Mouse (Mus musculus) midbrain, embryonic 15.5 days (tissue): Measurements from ENCODE around the gene Kcnd2. TPM values are rescaled to one million over a fixed set of nuclear protein-coding genes. Genes with fewer than 3 reads are reported as not detected.

Experiments
- ATAC-seq: fragments of 200-750 bp; cut with Nextera tagmentation; replicated peaks from 2 replicates; pipeline ENCODE4 v1.8.0; 2017; ENCODE audit warnings: moderate TSS enrichment
- H3K27ac ChIP-seq: fragments of 300-500 bp; sonication (generic); 2 replicates; pipeline ENCODE4 v1.5.1; 2015; ENCODE audit warnings: mild to moderate bottlenecking, inconsistent platforms
- H3K27me3 ChIP-seq: fragments of 300-500 bp; sonication (generic); replicated peaks from 2 replicates; pipeline ENCODE4 v1.6.1; 2015; ENCODE audit warnings: inconsistent platforms
- H3K36me3 ChIP-seq: fragments of 300-500 bp; sonication (generic); replicated peaks from 2 replicates; pipeline ENCODE4 v1.6.1; 2015; ENCODE audit warnings: inconsistent platforms
- H3K4me1 ChIP-seq: fragments of 300-500 bp; sonication (generic); 2 replicates; pipeline ENCODE4 v1.6.1; 2015; ENCODE audit warnings: inconsistent platforms
- H3K4me2 ChIP-seq: fragments of 300-500 bp; sonication (generic); 2 replicates; pipeline ENCODE4 v1.6.1; 2015; ENCODE audit warnings: inconsistent platforms, mild to moderate bottlenecking, moderate library complexity
- H3K4me3 ChIP-seq: fragments of 300-500 bp; sonication (generic); 2 replicates; pipeline ENCODE4 v1.5.1; 2015; ENCODE audit warnings: mild to moderate bottlenecking, inconsistent platforms
- H3K9ac ChIP-seq: fragments of 300-500 bp; sonication (generic); 2 replicates; pipeline ENCODE4 v1.6.1; 2015; ENCODE audit warnings: mild to moderate bottlenecking, inconsistent platforms
- H3K9me3 ChIP-seq: fragments of 300-500 bp; sonication (generic); 2 replicates; pipeline ENCODE4 v1.6.1; 2016; ENCODE audit warnings: inconsistent platforms
- WGBS: fragments of 180-500 bp; shearing (Covaris S2); methylation state at CpG from one replicate; pipeline ENCODE4 v1.1.7; 2015; ENCODE audit warnings: mixed read lengths; 5-methylcytosine and 5-hydroxymethylcytosine counted together
- polyA plus RNA-seq: library from polyadenylated mRNA; unstranded; fragments of >200 nt; fragmentation: Nextera tagmentation; extraction: Ambion mirVana; gene quantifications from 2 replicates; pipeline ENCODE4 v1.2.1, GENCODE M21; 2015

Gene Kcnd2
- polyA plus RNA-seq, result 23.9 and 26.0 TPM in 2 replicates

- H3K9ac ChIP-seq, result peak within 1 kb of the TSS; percentile 83
- no peaks in the 10 kb centered on the region for H3K36me3 ChIP-seq
- WGBS, result 9% methylated on average over 34 of the region's 34 CpGs
- no peaks in the 10 kb centered on the region for H3K9me3 ChIP-seq
- H3K4me3 ChIP-seq, result peak within 1 kb of the TSS; percentile 73
- peaks cover 21% of the 10 kb centered on the region for H3K4me1 ChIP-seq
- peak within 1 kb of the TSS; percentile 76 for H3K4me2 ChIP-seq
- H3K27me3 ChIP-seq, result no peaks in the 10 kb centered on the region
- H3K27ac ChIP-seq, result peak within 1 kb of the TSS; percentile 90
- ATAC-seq, result peak; percentile 9; the same call in 1 of the 2 replicates
Observed at GRCm38 (mm10) chr6:21215491-21216191, at the start of gene Kcnd2. TSS of gene Kcnd2 (plus strand) at chr6:21215503.

GRCm38 (mm10) chr6:21166611-21167010 lies 48.7 kb upstream of the Kcnd2 start:
- H3K4me3 ChIP-seq, result no peak overlapping the region
- H3K36me3 ChIP-seq, result no peaks in the 10 kb centered on the region
- H3K4me2 ChIP-seq, result no peak overlapping the region
- H3K9me3 ChIP-seq, result no peaks in the 10 kb centered on the region
- ATAC-seq, result no peak
- no peaks in the 10 kb centered on the region for H3K27me3 ChIP-seq
- no peak overlapping the region for H3K9ac ChIP-seq
- H3K4me1 ChIP-seq, result no peaks in the 10 kb centered on the region
- H3K27ac ChIP-seq, result no peak overlapping the region
- WGBS, result 83% methylated on average over 1 of the region's 1 CpGs

GRCm38 (mm10) chr6:21195341-21195740 lies 20.0 kb upstream of the Kcnd2 start:
- Histone ChIP-seq H3K27me3 (no peaks in the 10 kb centered on the region), H3K4me1 (no peaks in the 10 kb centered on the region), H3K4me3 (no peak overlapping the region), H3K9ac (no peak overlapping the region), H3K36me3 (no peaks in the 10 kb centered on the region), H3K9me3 (no peaks in the 10 kb centered on the region), H3K27ac (no peak overlapping the region), H3K4me2 (no peak overlapping the region)
- WGBS, result 74% methylated on average over 2 of the region's 2 CpGs
- no peak for ATAC-seq

GRCm38 (mm10) chr6:21213865-21214672 lies 1.2 kb upstream of the Kcnd2 start:
- Histone ChIP-seq H3K27ac (peak overlapping the region; percentile 90), H3K36me3 (no peaks in the 10 kb centered on the region), H3K4me1 (peaks cover 21% of the 10 kb centered on the region), H3K9ac (peak overlapping the region; percentile 83), H3K4me2 (peak overlapping the region; percentile 76), H3K27me3 (no peaks in the 10 kb centered on the region), H3K9me3 (no peaks in the 10 kb centered on the region), H3K4me3 (peak overlapping the region; percentile 73)
- peak; percentile 72 for ATAC-seq
- 1% methylated on average over 29 of the region's 29 CpGs for WGBS

GRCm38 (mm10) chr6:21214673-21215490 lies 421 bp upstream of the Kcnd2 start:
- Histone ChIP-seq H3K27ac (peak overlapping the region; percentile 90), H3K4me1 (peaks cover 21% of the 10 kb centered on the region), H3K9me3 (no peaks in the 10 kb centered on the region), H3K27me3 (no peaks in the 10 kb centered on the region), H3K36me3 (no peaks in the 10 kb centered on the region), H3K9ac (peak overlapping the region; percentile 83), H3K4me2 (peak overlapping the region; percentile 76), H3K4me3 (peak overlapping the region; percentile 73)
- whole genome bisulfite sequencing, result under 1% methylated on average over 76 of the region's 83 CpGs
- ATAC-seq, result peak; percentile 81

- Histone ChIP-seq H3K4me2 (peak overlapping the region; percentile 76), H3K4me1 (peaks cover 21% of the 10 kb centered on the region), H3K27me3 (no peaks in the 10 kb centered on the region), H3K36me3 (no peaks in the 10 kb centered on the region), H3K27ac (no peak overlapping the region), H3K9ac (no peak overlapping the region), H3K9me3 (no peaks in the 10 kb centered on the region), H3K4me3 (peak overlapping the region; percentile 73)
- WGBS, result 96% methylated on average over 27 of the region's 27 CpGs
- ATAC-seq, result no peak
Observed at GRCm38 (mm10) chr6:21216206-21217020, 1.1 kb downstream of the Kcnd2 start.

GRCm38 (mm10) chr6:21217156-21217555 lies 1.9 kb downstream of the Kcnd2 start:
- no peaks in the 10 kb centered on the region for H3K27me3 ChIP-seq
- H3K36me3 ChIP-seq, result no peaks in the 10 kb centered on the region
- peak overlapping the region; percentile 28 for H3K4me2 ChIP-seq
- WGBS, result 89% methylated on average over 10 of the region's 10 CpGs
- H3K9ac ChIP-seq, result no peak overlapping the region
- no peaks in the 10 kb centered on the region for H3K9me3 ChIP-seq
- ATAC-seq, result no peak
- 0 out of 2 replicates have a peak overlapping the region, but pooled peaks have one; percentile 5 for H3K4me3 ChIP-seq
- H3K4me1 ChIP-seq, result peaks cover 21% of the 10 kb centered on the region
- no peak overlapping the region for H3K27ac ChIP-seq

GRCm38 (mm10) chr6:21226124-21226523 lies 10.8 kb downstream of the Kcnd2 start:
- Histone ChIP-seq H3K27ac (no peak overlapping the region), H3K9me3 (no peaks in the 10 kb centered on the region), H3K4me3 (no peak overlapping the region), H3K9ac (no peak overlapping the region), H3K36me3 (no peaks in the 10 kb centered on the region), H3K4me2 (no peak overlapping the region), H3K4me1 (no peaks in the 10 kb centered on the region), H3K27me3 (no peaks in the 10 kb centered on the region)
- ATAC-seq, result no peak
- WGBS, result 93% methylated on average over 4 of the region's 4 CpGs

- Histone ChIP-seq H3K4me1 (no peaks in the 10 kb centered on the region), H3K9me3 (no peaks in the 10 kb centered on the region), H3K4me3 (no peak overlapping the region), H3K4me2 (no peak overlapping the region), H3K27ac (no peak overlapping the region), H3K9ac (no peak overlapping the region), H3K27me3 (no peaks in the 10 kb centered on the region), H3K36me3 (no peaks in the 10 kb centered on the region)
- 79% methylated on average over 5 of the region's 5 CpGs for WGBS
- ATAC-seq, result no peak
Observed at GRCm38 (mm10) chr6:21259031-21259430, 43.7 kb downstream of the Kcnd2 start.

GRCm38 (mm10) chr6:21267897-21268296 lies 52.6 kb downstream of the Kcnd2 start:
- Histone ChIP-seq H3K4me1 (no peaks in the 10 kb centered on the region), H3K9me3 (no peaks in the 10 kb centered on the region), H3K9ac (no peak overlapping the region), H3K4me2 (no peak overlapping the region), H3K4me3 (no peak overlapping the region), H3K36me3 (no peaks in the 10 kb centered on the region), H3K27me3 (no peaks in the 10 kb centered on the region), H3K27ac (no peak overlapping the region)
- WGBS, result 35% methylated on average over 2 of the region's 2 CpGs
- no peak for ATAC-seq

- Histone ChIP-seq H3K9me3 (no peaks in the 10 kb centered on the region), H3K36me3 (no peaks in the 10 kb centered on the region), H3K27me3 (no peaks in the 10 kb centered on the region), H3K4me2 (0 out of 2 replicates have a peak overlapping the region, but pooled peaks have one; percentile 3), H3K4me1 (no peaks in the 10 kb centered on the region; the same call in 1 of the 2 replicates), H3K27ac (no peak overlapping the region), H3K4me3 (no peak overlapping the region), H3K9ac (no peak overlapping the region)
- WGBS, result 13% methylated on average over 6 of the region's 6 CpGs
- peak; percentile 72; the same call in 1 of the 2 replicates for ATAC-seq
Observed at GRCm38 (mm10) chr6:21277343-21277933, 62.1 kb downstream of the Kcnd2 start.
